Mouse (Mus musculus) midbrain, postnatal 0 days (tissue): ENCODE measurements around the gene Nova2. TPM values are rescaled to one million over a fixed set of nuclear protein-coding genes. Genes with fewer than 3 reads are reported as not detected.

Experiments
- ATAC-seq: fragments of 200-750 bp; cut with Nextera tagmentation; 2 replicates; pipeline ENCODE4 v1.8.0; 2017; ENCODE audit warnings: moderate number of reproducible peaks, mild to moderate bottlenecking, moderate TSS enrichment, moderate library complexity; ENCODE audit not compliant: low FRiP score
- DNase-seq: peaks from one replicate; pipeline ENCODE4 v3.0.0-alpha.2; 2015; ENCODE audit warnings: low spot score
- H3K27ac ChIP-seq: fragments of 300-500 bp; sonication (generic); 2 replicates; pipeline ENCODE4 v1.5.1; 2014; ENCODE audit warnings: low read depth, mild to moderate bottlenecking, low read length, mixed read lengths
- H3K27me3 ChIP-seq: fragments of 300-500 bp; sonication (generic); 2 replicates; pipeline ENCODE4 v1.6.1; 2014; ENCODE audit warnings: low read length, control low read depth, mixed read lengths; ENCODE audit not compliant: insufficient read depth
- H3K36me3 ChIP-seq: fragments of 300-500 bp; sonication (generic); 2 replicates; pipeline ENCODE4 v1.6.1; 2014; ENCODE audit warnings: low read length, control low read depth, mixed read lengths; ENCODE audit not compliant: insufficient read depth
- H3K4me1 ChIP-seq: fragments of 300-500 bp; sonication (generic); 2 replicates; pipeline ENCODE4 v1.6.1; 2014; ENCODE audit warnings: mild to moderate bottlenecking, control low read depth, antibody characterized with exemption, low read length, mixed read lengths; ENCODE audit not compliant: insufficient read depth
- H3K4me2 ChIP-seq: fragments of 300-500 bp; sonication (generic); 2 replicates; pipeline ENCODE4 v1.6.1; 2014; ENCODE audit warnings: low read depth, mild to moderate bottlenecking, low read length, mixed read lengths; ENCODE audit not compliant: poor library complexity, severe bottlenecking
- H3K4me3 ChIP-seq: fragments of 300-500 bp; sonication (generic); 2 replicates; pipeline ENCODE4 v1.5.1; 2014; ENCODE audit warnings: low read depth, mild to moderate bottlenecking, low read length, moderate library complexity
- H3K9ac ChIP-seq: fragments of 300-500 bp; sonication (generic); replicated peaks from 2 replicates; pipeline ENCODE4 v1.6.1; 2014; ENCODE audit warnings: mild to moderate bottlenecking, low read length, moderate library complexity, mixed read lengths; ENCODE audit not compliant: poor library complexity, severe bottlenecking
- H3K9me3 ChIP-seq: fragments of 300-500 bp; sonication (generic); 2 replicates; pipeline ENCODE4 v1.6.1; 2016; ENCODE audit warnings: low read length, control low read depth
- CTCF ChIP-seq: IDR thresholded peaks from 2 replicates; pipeline ENCODE4 v1.5.1; 2016; ENCODE audit warnings: antibody characterized with exemption, mild to moderate bottlenecking
- WGBS: fragments of 180-500 bp; shearing (Covaris S2); extraction: QIAGEN DNeasy Blood & Tissue Kit; methylation state at CpG from one replicate; pipeline ENCODE4 v1.1.7; 2014; 5-methylcytosine and 5-hydroxymethylcytosine counted together
- polyA plus RNA-seq: library from polyadenylated mRNA; unstranded; fragments of >200 nt; fragmentation: Nextera tagmentation; extraction: Ambion mirVana; gene quantifications from 2 replicates; pipeline ENCODE4 v1.2.1, GENCODE M21; 2015
- total RNA-seq: library from RNA; depleted of rRNA; stranded (reverse); fragments of >200 nt; gene quantifications from 2 replicates; pipeline ENCODE4 v1.2.3, GENCODE M21; 2014

Gene Nova2
- total and polyA plus RNA-seq, 2 experiments from 2014 or later = 10.1 to 20.9 TPM

DNA sequence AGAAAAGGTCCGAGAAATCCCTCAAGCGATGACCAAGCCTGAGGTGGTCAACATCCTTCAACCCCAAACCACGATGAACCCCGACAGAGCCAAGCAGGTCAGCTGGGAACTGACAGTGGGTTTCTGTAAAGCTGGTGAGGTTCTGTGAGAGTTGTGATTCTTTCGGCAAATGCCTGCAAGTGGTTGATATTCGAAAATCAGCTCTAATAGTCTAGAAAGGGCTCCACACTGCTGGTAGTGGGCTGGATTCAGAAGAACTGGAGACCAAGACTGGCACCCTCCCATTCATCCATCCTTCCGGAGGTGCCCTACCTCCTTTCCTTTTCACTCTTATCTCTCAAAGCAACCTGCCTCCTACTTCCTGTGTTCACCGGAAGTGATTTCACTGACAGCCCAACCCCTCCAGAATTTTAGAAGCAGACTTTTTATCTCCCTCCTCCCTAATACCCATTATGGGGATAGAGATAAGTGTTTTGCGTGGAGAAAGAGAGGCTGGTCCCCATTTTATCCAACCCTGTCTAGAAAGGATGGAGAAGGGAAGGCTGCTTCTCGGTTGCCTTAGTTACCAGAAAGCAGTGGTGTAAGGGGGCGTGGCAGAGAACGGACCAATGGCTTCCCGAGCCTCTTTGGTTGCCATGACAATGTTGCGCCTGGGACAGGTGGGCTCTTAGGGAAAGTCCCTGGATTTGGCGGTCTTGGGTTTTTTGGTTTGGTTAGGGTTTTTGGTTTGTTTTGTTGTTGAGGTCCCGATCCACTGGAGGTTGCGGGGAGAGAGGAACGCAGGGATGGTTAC is 25.0 kb downstream of the Nova2 start:
- no peaks in the 10 kb centered on the region for H3K9me3 ChIP-seq
- 0 out of 2 replicates have a peak, but pooled peaks have one; percentile 9 for TF ChIP-seq CTCF
- ATAC-seq = peak; percentile 68
- DNase-seq = peak; percentile 82
- peaks cover 27% of the 10 kb centered on the region; the same call in 1 of the 2 replicates for H3K4me1 ChIP-seq
- H3K36me3 ChIP-seq = peaks cover 38% of the 10 kb centered on the region
- no peaks in the 10 kb centered on the region for H3K27me3 ChIP-seq
- peak overlapping the region; percentile 88 for H3K27ac ChIP-seq
- H3K4me3 ChIP-seq = 0 out of 2 replicates have a peak overlapping the region, but pooled peaks have one; percentile 2
- 13% methylated on average over 18 of the region's 18 CpGs for WGBS
- peak overlapping the region; percentile 42; the same call in 1 of the 2 replicates for H3K9ac ChIP-seq
- H3K4me2 ChIP-seq = peak overlapping the region; percentile 32

DNA sequence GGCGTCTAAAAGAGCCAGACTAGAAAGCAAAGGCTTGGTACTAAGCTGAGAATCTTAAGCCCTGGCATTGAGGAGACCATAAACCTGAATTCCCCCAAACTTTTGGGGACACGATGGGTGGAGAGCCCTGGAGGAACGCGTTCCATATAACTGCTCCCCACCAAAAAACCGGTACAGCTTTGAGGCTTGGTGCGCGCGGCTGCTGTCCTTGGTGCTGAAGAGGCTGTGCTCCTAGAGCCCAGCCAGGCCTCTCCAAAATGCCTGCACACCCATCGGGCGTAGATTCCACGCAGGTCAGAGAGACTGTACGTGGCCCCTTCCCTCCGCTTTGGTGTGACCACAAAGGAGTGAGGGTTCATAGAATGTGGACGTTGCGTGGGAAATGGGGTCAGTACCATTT is 25.7 kb downstream of the Nova2 start:
- Histone ChIP-seq H3K9me3 (no peaks in the 10 kb centered on the region), H3K9ac (0 out of 2 replicates have a peak overlapping the region, but pooled peaks have one; percentile 19), H3K4me3 (no peak overlapping the region), H3K4me1 (peaks cover 27% of the 10 kb centered on the region; the same call in 1 of the 2 replicates), H3K4me2 (peak overlapping the region; percentile 32), H3K27me3 (no peaks in the 10 kb centered on the region), H3K27ac (peak overlapping the region; percentile 88), H3K36me3 (peaks cover 37% of the 10 kb centered on the region)
- WGBS = 28% methylated on average over 15 of the region's 15 CpGs
- no peak for TF ChIP-seq CTCF
- no peak for ATAC-seq
- no peak for DNase-seq

DNA sequence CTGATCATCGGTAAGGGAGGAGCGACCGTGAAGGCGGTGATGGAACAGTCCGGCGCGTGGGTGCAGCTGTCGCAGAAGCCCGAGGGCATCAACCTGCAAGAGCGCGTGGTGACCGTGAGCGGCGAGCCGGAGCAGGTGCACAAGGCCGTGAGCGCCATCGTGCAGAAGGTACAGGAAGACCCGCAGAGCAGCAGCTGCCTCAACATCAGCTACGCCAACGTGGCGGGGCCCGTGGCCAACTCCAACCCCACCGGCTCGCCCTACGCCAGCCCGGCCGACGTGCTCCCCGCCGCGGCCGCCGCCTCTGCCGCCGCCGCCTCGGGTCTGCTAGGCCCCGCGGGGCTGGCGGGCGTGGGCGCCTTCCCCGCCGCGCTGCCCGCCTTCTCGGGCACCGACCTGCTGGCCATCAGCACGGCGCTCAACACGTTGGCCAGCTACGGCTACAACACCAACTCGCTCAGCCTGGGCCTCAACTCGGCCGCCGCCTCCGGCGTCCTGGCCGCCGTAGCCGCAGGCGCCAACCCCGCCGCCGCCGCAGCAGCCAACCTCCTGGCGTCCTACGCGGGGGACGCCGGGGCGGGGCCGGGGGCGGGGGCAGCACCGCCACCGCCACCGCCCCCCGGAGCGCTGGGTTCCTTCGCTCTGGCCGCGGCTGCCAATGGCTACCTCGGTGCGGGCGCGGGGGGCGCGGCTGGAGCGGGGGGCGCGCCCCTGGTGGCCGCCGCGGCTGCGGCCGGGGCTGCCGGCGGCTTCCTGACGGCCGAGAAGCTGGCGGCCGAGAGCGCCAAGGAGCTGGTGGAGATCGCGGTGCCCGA is 32.1 kb downstream of the Nova2 start:
- Histone ChIP-seq H3K27me3 (no peaks in the 10 kb centered on the region), H3K4me2 (peak overlapping the region; percentile 56), H3K27ac (0 out of 2 replicates have a peak overlapping the region, but pooled peaks have one; percentile 51), H3K9me3 (no peaks in the 10 kb centered on the region), H3K9ac (peak overlapping the region; percentile 59), H3K36me3 (peaks cover 22% of the 10 kb centered on the region), H3K4me1 (peaks cover 10% of the 10 kb centered on the region), H3K4me3 (peak overlapping the region; percentile 29)
- TF ChIP-seq CTCF = 0 out of 2 replicates have a peak, but pooled peaks have one; percentile 10
- 3% methylated on average over 66 of the region's 107 CpGs for WGBS
- peak; percentile 24; the same call in 1 of the 2 replicates for ATAC-seq
- peak; percentile 72 for DNase-seq

DNA sequence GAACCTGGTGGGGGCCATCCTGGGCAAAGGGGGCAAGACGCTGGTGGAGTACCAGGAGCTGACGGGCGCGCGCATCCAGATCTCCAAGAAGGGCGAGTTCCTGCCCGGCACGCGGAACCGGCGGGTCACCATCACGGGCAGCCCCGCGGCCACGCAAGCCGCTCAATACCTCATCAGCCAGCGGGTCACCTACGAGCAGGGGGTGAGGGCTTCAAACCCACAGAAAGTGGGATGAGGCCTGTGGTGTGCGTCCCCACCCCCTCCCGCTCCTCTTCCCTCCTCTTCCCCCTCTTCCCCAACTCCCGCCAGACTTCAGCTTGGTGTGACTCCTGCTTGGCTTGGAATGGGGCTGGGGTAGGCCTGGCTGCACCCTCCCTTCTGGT is 32.7 kb downstream of the Nova2 start:
- 15% methylated on average over 20 of the region's 21 CpGs for WGBS
- peak overlapping the region; percentile 59 for H3K9ac ChIP-seq
- H3K27me3 ChIP-seq = no peaks in the 10 kb centered on the region
- no peak for TF ChIP-seq CTCF
- no peak for DNase-seq
- no peak for ATAC-seq
- H3K4me1 ChIP-seq = peaks cover 12% of the 10 kb centered on the region
- H3K36me3 ChIP-seq = peaks cover 22% of the 10 kb centered on the region
- peak overlapping the region; percentile 26; the same call in 1 of the 2 replicates for H3K27ac ChIP-seq
- H3K4me2 ChIP-seq = peak overlapping the region; percentile 56
- no peaks in the 10 kb centered on the region for H3K9me3 ChIP-seq
- peak overlapping the region; percentile 29 for H3K4me3 ChIP-seq

DNA sequence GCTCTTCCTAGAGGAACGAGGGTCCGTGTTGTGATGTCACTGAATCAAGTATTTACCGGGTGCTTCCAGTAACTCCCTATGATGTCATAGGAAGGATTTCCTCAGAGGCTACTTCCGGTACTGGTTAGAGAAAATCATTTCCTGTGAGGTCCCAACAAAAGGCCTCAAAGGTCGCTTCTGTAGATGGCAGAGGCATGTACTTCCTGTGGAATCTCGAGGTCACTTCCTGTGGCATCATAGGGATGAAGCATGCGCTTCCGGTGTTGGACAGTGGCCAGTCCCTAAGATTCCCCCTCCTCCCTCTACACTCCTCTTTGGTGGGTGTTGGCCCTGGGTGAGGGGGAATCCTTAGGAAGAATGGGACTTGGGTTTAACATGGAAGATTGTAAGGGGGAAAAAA is 33.8 kb downstream of the Nova2 start:
- 0 out of 2 replicates have a peak overlapping the region, but pooled peaks have one; percentile 26 for H3K27ac ChIP-seq
- DNase-seq (no peak), ATAC-seq (no peak)
- H3K4me3 ChIP-seq = no peak overlapping the region
- peaks cover 16% of the 10 kb centered on the region; the same call in 1 of the 2 replicates for H3K36me3 ChIP-seq
- peaks cover 12% of the 10 kb centered on the region for H3K4me1 ChIP-seq
- no peaks in the 10 kb centered on the region for H3K27me3 ChIP-seq
- no peak for TF ChIP-seq CTCF
- 63% methylated on average over 8 of the region's 8 CpGs for WGBS
- no peak overlapping the region for H3K9ac ChIP-seq
- no peaks in the 10 kb centered on the region for H3K9me3 ChIP-seq
- no peak overlapping the region for H3K4me2 ChIP-seq
